Mouse (Mus musculus): ENCODE results near the gene Tmem94.

GRCm38 (mm10) chr11:115723231-115723630 is 42.0 kb upstream of the Tmem94 start:
- TF ChIP-seq EP300 (IDR thresholded peaks at IDR 0.05; ENCODE audit: low read length) (no peak), CTCF (conservative IDR thresholded peaks at IDR 0.05 in 1 of 2, IDR thresholded peaks at IDR 0.05 in 1 of 2; ENCODE audit: low read depth in 2 of 2, low read length in 2 of 2) (no peak), USF2 (conservative IDR thresholded peaks at IDR 0.05; ENCODE audit: low read depth, low read length) (no peak), POLR2A (IDR thresholded peaks at IDR 0.05; ENCODE audit: low read depth, low read length) (no peak), USF1 (IDR thresholded peaks at IDR 0.05; ENCODE audit: low read depth, low read length) (no peak), SMC3 (IDR thresholded peaks at IDR 0.05; ENCODE audit: low read depth, low read length) (no peak), MXI1 (IDR thresholded peaks at IDR 0.05; ENCODE audit: low read depth, low read length) (no peak), JUN (IDR thresholded peaks at IDR 0.05; ENCODE audit: insufficient read depth, low read depth, low read length) (no peak), E2F4 (IDR thresholded peaks at IDR 0.05; ENCODE audit: insufficient replicate concordance, low read depth, low read length) (no peak), CHD1 (IDR thresholded peaks at IDR 0.05; ENCODE audit: low read depth, low read length) (no peak), MAFK (IDR thresholded peaks at IDR 0.05; ENCODE audit: insufficient replicate concordance, low read length) (no peak)
